Mouse (Mus musculus) olfactory bulb, adult 2 months (tissue): ENCODE measurements around the gene Exosc6.

ENCODE experiments used
- CTCF ChIP-seq: fragments of 200-500 bp; IDR thresholded peaks from 2 replicates; pipeline ENCODE4 v1.5.1; 2012; ENCODE audit warnings: low read depth, mild to moderate bottlenecking, low read length, moderate library complexity; ENCODE audit not compliant: insufficient read depth
- POLR2A ChIP-seq: fragments of 200-500 bp; IDR thresholded peaks from 2 replicates; pipeline ENCODE4 v1.6.1; 2012; ENCODE audit warnings: mild to moderate bottlenecking, low read depth, low read length, moderate library complexity; ENCODE audit not compliant: insufficient read depth

- TF ChIP-seq POLR2A (no peak), CTCF (no peak)
Measured at GRCm38 (mm10) chr8:111062072-111062757, 6.1 kb downstream of the Exosc6 start.
